Mouse (Mus musculus) forebrain, embryonic 11.5 days (tissue): ENCODE data around the gene Fam13a. TPM values are rescaled to one million over a fixed set of nuclear protein-coding genes. Genes with fewer than 3 reads are reported as not detected.
A peak's percentile ranks its signal among the peaks of the same experiment; 100 is the strongest.

ENCODE experiments used
- ATAC-seq: fragments of 200-750 bp; cut with Nextera tagmentation; replicated peaks from 2 replicates; pipeline ENCODE4 v1.8.0; 2017; ENCODE audit warnings: moderate TSS enrichment; ENCODE audit not compliant: low FRiP score
- DNase-seq: peaks from one replicate; pipeline ENCODE4 v3.0.0-alpha.2; 2017; ENCODE audit warnings: low spot score
- H3K27ac ChIP-seq: fragments of 300-500 bp; sonication (generic); 2 replicates; pipeline ENCODE4 v1.5.1; 2014; ENCODE audit warnings: low read depth, low read length
- H3K27me3 ChIP-seq: fragments of 300-500 bp; sonication (generic); 2 replicates; pipeline ENCODE4 v1.6.1; 2014; ENCODE audit warnings: mild to moderate bottlenecking, low read length, mixed read lengths; ENCODE audit not compliant: control insufficient read depth, insufficient read depth
- H3K36me3 ChIP-seq: fragments of 300-500 bp; sonication (generic); 2 replicates; pipeline ENCODE4 v1.6.1; 2014; ENCODE audit warnings: mild to moderate bottlenecking, low read length, moderate library complexity, mixed read lengths; ENCODE audit not compliant: control insufficient read depth, insufficient read depth
- H3K4me1 ChIP-seq: fragments of 300-500 bp; sonication (generic); replicated peaks from 2 replicates; pipeline ENCODE4 v1.6.1; 2014; ENCODE audit warnings: low read length, mixed read lengths; ENCODE audit not compliant: control insufficient read depth, insufficient read depth
- H3K4me2 ChIP-seq: fragments of 300-500 bp; sonication (generic); 2 replicates; pipeline ENCODE4 v1.6.1; 2014; ENCODE audit warnings: low read depth, mild to moderate bottlenecking, low read length, moderate library complexity, mixed read lengths; ENCODE audit not compliant: severe bottlenecking
- H3K4me3 ChIP-seq: fragments of 300-500 bp; sonication (generic); 2 replicates; pipeline ENCODE4 v1.5.1; 2014; ENCODE audit warnings: low read depth, low read length
- H3K9ac ChIP-seq: fragments of 300-500 bp; sonication (generic); 2 replicates; pipeline ENCODE4 v1.6.1; 2014; ENCODE audit warnings: low read length
- H3K9me3 ChIP-seq: fragments of 300-500 bp; sonication (generic); 2 replicates; pipeline ENCODE4 v1.6.1; 2016; ENCODE audit warnings: low read length, mixed read lengths; ENCODE audit not compliant: control insufficient read depth
- WGBS: fragments of 180-500 bp; shearing (Covaris S2); extraction: QIAGEN DNeasy Blood & Tissue Kit; methylation state at CpG from one replicate; pipeline ENCODE4 v1.1.7; 2014; 5-methylcytosine and 5-hydroxymethylcytosine counted together
- polyA plus RNA-seq: library from polyadenylated mRNA; unstranded; fragments of >200 nt; fragmentation: Nextera tagmentation; extraction: Ambion mirVana; gene quantifications from 2 replicates; pipeline ENCODE4 v1.2.1, GENCODE M21; 2014

Gene Fam13a
- polyA plus RNA-seq, 1 experiment from 2014 or later: 3.7 TPM

DNA sequence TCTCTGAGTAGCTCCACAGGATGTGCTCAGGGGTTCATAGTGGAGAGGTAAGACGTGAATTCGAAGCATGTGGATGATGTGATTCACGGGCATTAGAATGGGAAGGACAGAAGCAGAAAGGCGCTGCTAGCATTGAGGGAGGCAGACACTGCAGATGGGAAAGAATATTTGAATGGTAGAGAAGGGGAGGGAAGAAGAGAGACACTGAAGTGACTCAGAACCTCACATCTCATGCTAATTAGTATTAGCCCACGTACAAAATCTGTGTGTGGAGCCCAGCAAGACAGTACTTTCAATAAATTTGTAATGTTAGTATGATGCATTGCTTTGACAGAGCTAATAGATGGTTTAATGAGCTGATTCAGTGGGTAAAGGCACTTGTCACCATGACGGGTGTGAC is 103.6 kb downstream of the Fam13a start:
- Histone ChIP-seq H3K4me3 (no peak overlapping the region), H3K9me3 (no peaks in the 10 kb centered on the region), H3K4me2 (no peak overlapping the region), H3K4me1 (no peaks in the 10 kb centered on the region), H3K9ac (no peak overlapping the region), H3K27me3 (no peaks in the 10 kb centered on the region), H3K27ac (no peak overlapping the region), H3K36me3 (no peaks in the 10 kb centered on the region)
- DNase-seq (no peak), ATAC-seq (no peak)
- WGBS: 90% methylated on average over 6 of the region's 6 CpGs

GRCm38 (mm10) chr6:58916498-58916897 is 107.9 kb downstream of the Fam13a start:
- no peak for ATAC-seq
- Histone ChIP-seq H3K4me3 (no peak overlapping the region), H3K27me3 (no peaks in the 10 kb centered on the region), H3K4me1 (no peaks in the 10 kb centered on the region), H3K9me3 (no peaks in the 10 kb centered on the region), H3K36me3 (no peaks in the 10 kb centered on the region), H3K4me2 (no peak overlapping the region), H3K9ac (no peak overlapping the region), H3K27ac (no peak overlapping the region)
- DNase-seq: no peak
- 86% methylated on average over 5 of the region's 5 CpGs for WGBS

GRCm38 (mm10) chr6:58913971-58914370 is 110.4 kb downstream of the Fam13a start:
- H3K4me3 ChIP-seq: no peak overlapping the region
- H3K27me3 ChIP-seq: no peaks in the 10 kb centered on the region
- ATAC-seq: no peak
- no peaks in the 10 kb centered on the region for H3K36me3 ChIP-seq
- WGBS: 86% methylated on average over 5 of the region's 5 CpGs
- no peaks in the 10 kb centered on the region for H3K9me3 ChIP-seq
- H3K4me1 ChIP-seq: no peaks in the 10 kb centered on the region
- H3K4me2 ChIP-seq: no peak overlapping the region
- DNase-seq: no peak
- H3K9ac ChIP-seq: no peak overlapping the region
- H3K27ac ChIP-seq: no peak overlapping the region

GRCm38 (mm10) chr6:58913551-58913950 is 110.8 kb downstream of the Fam13a start:
- Histone ChIP-seq H3K27ac (no peak overlapping the region), H3K36me3 (no peaks in the 10 kb centered on the region), H3K9ac (no peak overlapping the region), H3K4me2 (no peak overlapping the region), H3K9me3 (no peaks in the 10 kb centered on the region), H3K4me1 (no peaks in the 10 kb centered on the region), H3K27me3 (no peaks in the 10 kb centered on the region), H3K4me3 (no peak overlapping the region)
- WGBS: 82% methylated on average over 3 of the region's 3 CpGs
- DNase-seq (no peak), ATAC-seq (no peak)

- Histone ChIP-seq H3K4me2 (no peak overlapping the region), H3K4me1 (no peaks in the 10 kb centered on the region), H3K36me3 (no peaks in the 10 kb centered on the region), H3K27ac (no peak overlapping the region), H3K27me3 (no peaks in the 10 kb centered on the region), H3K9me3 (no peaks in the 10 kb centered on the region), H3K9ac (no peak overlapping the region), H3K4me3 (no peak overlapping the region)
- no peak for ATAC-seq
- 80% methylated on average over 5 of the region's 5 CpGs for WGBS
- DNase-seq: no peak
These were observed 111.5 kb downstream of the Fam13a start for GRCm38 (mm10) chr6:58912842-58913241.

DNA sequence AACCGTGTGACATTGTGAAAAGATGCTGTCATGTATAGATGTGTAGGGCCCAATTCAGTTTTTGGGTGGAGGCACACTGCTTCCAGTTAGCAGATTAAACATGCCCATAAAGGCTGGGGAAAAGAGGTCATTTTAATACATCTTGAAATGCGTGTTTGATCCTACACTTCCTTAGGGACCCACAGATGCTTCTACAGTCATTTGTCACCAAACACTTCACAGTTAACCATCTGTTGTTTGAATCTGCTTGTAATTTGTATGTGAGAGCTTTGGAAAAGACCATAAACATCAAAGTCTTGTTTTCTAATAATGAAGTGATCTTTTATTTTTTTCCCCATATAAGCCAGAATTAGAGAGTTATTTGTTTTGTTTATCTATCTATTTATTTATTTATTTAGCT is 116.6 kb downstream of the Fam13a start:
- DNase-seq (no peak), ATAC-seq (no peak)
- Histone ChIP-seq H3K27ac (no peak overlapping the region), H3K27me3 (no peaks in the 10 kb centered on the region), H3K36me3 (no peaks in the 10 kb centered on the region; the same call in 1 of the 2 replicates), H3K9me3 (peaks cover 5% of the 10 kb centered on the region), H3K9ac (no peak overlapping the region), H3K4me3 (no peak overlapping the region), H3K4me2 (no peak overlapping the region), H3K4me1 (no peaks in the 10 kb centered on the region)
- 81% methylated on average over 2 of the region's 2 CpGs for WGBS

DNA sequence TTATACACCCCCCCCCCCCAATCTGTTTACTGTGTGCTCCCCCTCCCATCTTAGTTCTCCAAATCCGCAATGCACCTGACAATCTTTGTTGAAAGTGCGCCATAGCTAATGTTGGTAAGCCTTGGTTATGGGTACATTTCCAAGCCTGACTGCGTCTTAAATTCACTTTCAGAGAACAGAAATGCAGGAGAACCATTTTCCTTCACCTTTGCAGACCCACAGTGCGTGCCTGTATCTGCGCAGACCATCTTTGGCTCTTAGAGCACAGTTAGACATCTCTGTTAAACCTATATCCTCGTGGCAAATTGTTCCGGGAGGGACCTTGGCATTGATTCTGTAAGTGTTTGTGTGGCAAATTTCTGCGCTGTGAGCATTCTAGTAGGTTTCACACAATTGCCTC is 117.0 kb downstream of the Fam13a start:
- Histone ChIP-seq H3K36me3 (no peaks in the 10 kb centered on the region; the same call in 1 of the 2 replicates), H3K4me1 (no peaks in the 10 kb centered on the region), H3K9me3 (peaks cover 5% of the 10 kb centered on the region), H3K27me3 (no peaks in the 10 kb centered on the region), H3K9ac (no peak overlapping the region), H3K27ac (no peak overlapping the region), H3K4me2 (0 out of 2 replicates have a peak overlapping the region, but pooled peaks have one; percentile 65), H3K4me3 (peak overlapping the region; percentile 36)
- WGBS: 77% methylated on average over 8 of the region's 8 CpGs
- ATAC-seq (no peak), DNase-seq (no peak)

DNA sequence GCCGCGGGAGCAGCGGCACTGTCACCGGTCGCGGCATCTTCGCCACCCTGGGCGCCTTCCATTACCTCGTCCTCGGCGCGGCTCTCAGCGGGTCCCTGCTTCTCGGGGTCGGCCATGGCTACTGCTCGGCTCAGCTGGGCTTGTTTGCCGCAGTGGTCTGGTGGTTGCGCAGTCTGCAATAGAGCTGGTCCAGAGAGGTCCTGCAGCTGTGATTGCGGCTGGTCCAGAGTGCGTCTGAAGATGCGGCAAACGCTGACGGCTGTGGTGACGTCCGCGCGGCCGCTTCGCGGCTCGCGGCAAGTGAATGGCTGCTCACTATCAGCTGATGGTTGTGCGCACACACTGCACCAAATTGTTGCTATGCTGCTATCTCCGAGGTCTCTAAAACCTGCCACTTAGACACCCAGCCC is 117.5 kb downstream of the Fam13a start, which contains the start of gene Nap1l5:
Gene Nap1l5, minus strand, starts transcription at position 225 of the 410 bp plus-strand sequence.
- Histone ChIP-seq H3K36me3 (no peaks in the 10 kb centered on the region; the same call in 1 of the 2 replicates), H3K27ac (no peak within 1 kb of the TSS), H3K4me2 (peak within 1 kb of the TSS; percentile 65), H3K9ac (peak within 1 kb of the TSS; percentile 41), H3K4me3 (peak within 1 kb of the TSS; percentile 36), H3K4me1 (no peaks in the 10 kb centered on the region), H3K9me3 (peaks cover 5% of the 10 kb centered on the region), H3K27me3 (no peaks in the 10 kb centered on the region)
- whole genome bisulfite sequencing: 38% methylated on average over 34 of the region's 34 CpGs
- DNase-seq (peak; percentile 60), ATAC-seq (peak; percentile 82)

GRCm38 (mm10) chr6:58904551-58904950 is 119.8 kb downstream of the Fam13a start:
- peaks cover 5% of the 10 kb centered on the region for H3K9me3 ChIP-seq
- DNase-seq (no peak), ATAC-seq (no peak)
- no peak overlapping the region for H3K9ac ChIP-seq
- no peaks in the 10 kb centered on the region for H3K27me3 ChIP-seq
- H3K36me3 ChIP-seq: no peaks in the 10 kb centered on the region; the same call in 1 of the 2 replicates
- no peak overlapping the region for H3K27ac ChIP-seq
- H3K4me2 ChIP-seq: no peak overlapping the region
- H3K4me1 ChIP-seq: no peaks in the 10 kb centered on the region
- no peak overlapping the region for H3K4me3 ChIP-seq
- 51% methylated on average over 3 of the region's 3 CpGs for WGBS
